Mouse (Mus musculus): ENCODE measurements around the gene Dcaf7. TPM values are rescaled to one million over a fixed set of nuclear protein-coding genes. Genes with fewer than 3 reads are reported as not detected.
"Not testable (repeated sequence)": the region's sequence is repeated elsewhere in the genome, so short reads cannot be mapped to it uniquely, and the experiment has no call there.

The Dcaf7 gene
- total RNA-seq (2021), result 10 to 100 TPM; 60.9 to 66.5 TPM

- DNase-seq, result peak; percentile 97
These were observed at the start of gene Dcaf7 for GRCm38 (mm10) chr11:106036548-106037417. Dcaf7 (plus strand) TSS chr11:106036872.

- peak; percentile 22 for DNase-seq
These were observed 49.2 kb upstream of the Dcaf7 start for GRCm38 (mm10) chr11:105987446-105987845.

DNA sequence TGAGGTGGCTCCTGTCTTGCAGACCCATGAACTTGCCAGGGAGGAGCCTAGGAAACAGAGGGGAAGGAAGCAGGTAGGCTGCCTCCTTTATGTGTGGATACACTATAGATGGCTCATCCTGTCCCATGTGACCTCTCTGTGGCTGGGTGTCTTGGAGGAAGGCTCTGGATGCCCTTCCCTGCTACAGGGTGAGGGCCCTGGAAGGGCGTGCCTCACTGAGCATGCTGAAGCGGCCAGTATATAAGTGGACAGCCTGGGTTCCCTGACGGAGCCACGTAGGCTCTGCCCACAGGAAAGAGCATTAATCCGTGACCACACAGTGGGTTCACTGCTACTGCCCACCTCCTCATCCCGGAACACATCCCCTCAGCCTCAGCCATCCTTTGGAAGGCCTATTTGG lies 47.2 kb upstream of the Dcaf7 start:
- no peak for DNase-seq

DNA sequence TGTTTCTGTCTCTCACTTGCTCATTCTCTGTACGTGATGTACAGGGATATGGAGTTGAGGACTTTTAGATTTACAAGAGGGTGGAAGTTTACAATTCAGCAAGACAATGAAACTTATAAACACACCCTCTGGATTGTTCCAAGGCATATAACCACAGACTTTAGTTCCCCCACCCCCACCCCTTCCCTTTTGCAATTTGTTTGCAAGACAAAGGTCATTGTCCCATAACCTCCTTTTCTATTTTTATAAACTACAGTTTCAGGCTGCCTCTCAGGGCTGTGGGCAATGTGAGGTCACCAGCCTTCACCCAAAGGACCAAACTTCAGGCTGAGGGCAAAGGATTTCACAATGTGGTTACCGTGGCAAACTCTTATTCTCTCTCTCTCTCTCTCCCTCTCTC lies 46.4 kb upstream of the Dcaf7 start:
- no peak for DNase-seq

DNA sequence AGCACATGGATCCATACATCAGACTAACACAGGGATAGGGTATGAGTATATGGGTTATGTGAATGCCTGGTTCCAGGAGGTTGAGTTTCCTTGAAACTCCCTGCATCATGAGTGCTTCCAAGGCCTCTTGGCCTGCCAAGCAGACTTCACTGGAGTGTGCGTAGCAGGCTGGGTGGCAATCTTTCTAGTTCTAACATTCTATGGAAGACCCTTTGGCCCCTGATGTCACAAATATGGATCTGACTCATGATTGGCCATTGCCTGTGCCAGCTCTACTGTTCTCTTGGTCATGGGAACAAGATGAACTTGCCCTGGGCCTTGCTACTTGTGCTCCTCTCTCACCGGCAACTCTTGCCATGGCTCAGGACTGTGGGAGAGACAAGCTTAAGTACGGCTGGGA lies 42.3 kb upstream of the Dcaf7 start, which contains the start of gene Ace3:
Ace3 (plus strand) TSS at position 301 of the 400 bp plus-strand sequence.
- no peak for DNase-seq

- DNase-seq, result no peak
These were observed 36.6 kb upstream of the Dcaf7 start for GRCm38 (mm10) chr11:106000062-106000461.

- DNase-seq, result peak; percentile 21
These were observed 35.0 kb upstream of the Dcaf7 start for GRCm38 (mm10) chr11:106001718-106002117.

- no peak for DNase-seq
These were observed 32.1 kb upstream of the Dcaf7 start for GRCm38 (mm10) chr11:106004576-106004975.

DNA sequence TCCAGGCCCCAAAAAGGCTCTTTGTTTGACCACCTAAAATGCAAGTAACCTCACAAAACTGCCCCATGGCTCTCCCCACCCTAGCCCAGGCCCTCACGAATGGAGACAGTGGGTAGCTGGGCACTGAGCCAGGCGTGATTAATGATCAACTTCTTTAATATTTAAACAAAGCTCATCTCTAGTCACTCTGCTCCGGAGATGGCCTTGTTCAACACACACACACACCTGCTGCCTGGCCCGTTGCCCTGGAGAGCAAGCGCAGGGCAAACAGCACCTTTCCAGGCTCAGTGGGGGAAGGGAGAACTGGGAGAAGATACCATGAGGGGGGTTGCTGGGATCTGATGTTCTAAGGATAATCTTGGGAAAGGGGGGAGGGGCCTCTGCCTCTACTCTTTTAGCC lies 30.7 kb upstream of the Dcaf7 start:
- DNase-seq, result no peak

DNA sequence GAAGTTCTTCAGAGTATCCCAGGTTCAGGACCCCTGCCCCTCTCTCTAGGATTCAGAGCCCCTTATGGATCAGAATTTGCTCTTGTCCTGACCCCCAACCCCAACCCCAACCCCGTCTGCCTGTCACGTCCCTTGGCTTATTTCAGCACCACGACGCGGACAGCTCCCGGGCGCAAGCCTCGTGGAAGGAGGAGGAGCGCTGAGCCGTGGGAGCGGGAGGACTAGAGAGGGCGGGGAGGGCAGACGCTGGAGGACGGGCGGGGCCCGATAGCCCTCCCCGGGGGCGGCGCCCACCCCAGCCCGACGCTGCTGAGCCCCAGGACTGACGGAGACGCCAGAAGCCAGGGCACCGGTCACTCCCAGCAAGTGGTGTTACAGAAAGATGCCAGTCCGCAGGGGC lies 28.9 kb upstream of the Dcaf7 start, which contains the start of gene Kcnh6:
Kcnh6 (plus strand) TSS at position 304 of the 400 bp plus-strand sequence.
- DNase-seq, result peak; percentile 89

DNA sequence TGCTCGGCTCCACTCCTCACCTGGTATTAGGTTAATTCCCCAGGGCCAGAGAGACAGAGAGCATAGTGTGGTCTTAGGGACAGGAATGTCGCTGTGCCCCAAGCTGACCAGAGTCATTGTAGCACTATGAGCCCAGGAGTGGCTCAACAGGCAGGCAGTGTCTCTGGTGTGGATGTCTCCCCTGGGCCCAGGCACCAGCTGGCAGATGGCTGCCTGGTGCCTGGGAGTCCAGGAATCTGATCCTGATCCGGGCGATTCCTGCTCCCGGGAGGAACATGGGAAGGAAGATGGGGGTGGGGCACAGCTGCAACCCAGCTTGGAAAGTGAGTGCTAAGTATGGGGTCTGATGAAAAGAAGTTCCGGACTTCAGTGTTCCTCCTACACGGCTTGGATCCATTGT lies 24.0 kb upstream of the Dcaf7 start:
- DNase-seq, result no peak

DNA sequence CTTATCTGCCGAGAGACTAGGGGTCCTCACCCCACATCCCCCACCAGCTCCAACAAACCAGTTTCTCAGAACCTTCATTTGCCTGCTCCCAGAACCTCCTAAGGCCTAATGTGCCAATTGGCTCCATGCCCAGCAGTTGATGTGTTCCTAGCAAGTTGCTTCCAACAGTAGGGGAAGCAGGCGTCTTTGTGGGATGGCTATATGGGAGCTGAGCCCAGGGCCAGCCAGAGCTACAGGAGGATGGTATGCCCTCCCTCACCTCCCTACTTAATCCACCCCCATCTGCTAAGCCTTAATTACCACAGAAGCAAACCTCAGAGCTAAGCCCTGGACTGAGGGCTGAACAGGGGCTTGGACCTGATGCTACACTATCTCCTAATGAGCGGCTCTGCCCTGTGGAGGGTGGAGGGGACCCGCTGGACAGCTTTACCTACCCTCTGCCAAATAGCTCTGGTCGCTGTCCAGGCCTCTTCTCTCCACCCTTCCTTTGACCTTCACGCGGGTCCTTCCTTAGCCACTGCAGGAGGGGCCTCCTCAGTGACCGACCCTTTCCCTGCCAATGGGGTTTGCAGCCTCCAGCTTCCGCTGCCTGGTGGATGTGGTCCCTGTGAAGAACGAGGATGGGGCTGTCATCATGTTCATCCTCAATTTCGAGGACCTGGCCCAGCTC lies 23.0 kb upstream of the Dcaf7 start:
- DNase-seq, result peak; percentile 67

- no peak for DNase-seq
These were observed 20.2 kb upstream of the Dcaf7 start for GRCm38 (mm10) chr11:106016440-106016839.

DNA sequence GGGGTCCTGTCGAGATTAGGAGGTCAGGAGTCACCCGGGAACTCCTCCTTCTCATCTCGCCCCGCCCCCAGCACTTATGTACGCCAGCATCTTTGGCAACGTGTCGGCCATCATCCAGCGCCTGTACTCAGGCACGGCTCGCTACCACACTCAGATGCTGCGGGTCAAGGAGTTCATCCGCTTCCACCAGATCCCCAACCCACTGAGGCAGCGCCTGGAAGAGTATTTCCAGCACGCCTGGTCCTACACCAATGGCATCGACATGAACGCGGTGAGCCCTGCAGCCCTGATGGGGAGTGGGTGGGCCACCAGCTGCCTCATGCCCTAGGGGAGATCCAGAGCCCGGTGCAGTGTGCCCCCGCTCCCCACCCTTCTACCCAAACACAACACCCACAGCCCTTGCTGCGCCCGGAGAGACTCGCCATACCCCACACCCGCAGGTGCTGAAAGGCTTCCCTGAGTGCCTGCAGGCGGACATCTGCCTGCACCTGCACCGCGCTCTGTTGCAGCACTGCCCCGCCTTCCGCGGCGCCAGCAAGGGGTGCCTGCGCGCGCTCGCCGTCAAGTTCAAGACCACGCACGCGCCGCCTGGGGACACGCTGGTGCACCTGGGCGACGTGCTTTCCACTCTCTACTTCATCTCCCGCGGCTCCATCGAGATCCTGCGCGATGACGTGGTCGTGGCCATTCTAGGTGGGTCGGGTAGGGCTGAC lies 16.5 kb upstream of the Dcaf7 start:
- DNase-seq, result no peak

GRCm38 (mm10) chr11:106025774-106026173 lies 10.9 kb upstream of the Dcaf7 start:
- DNase-seq, result no peak

DNA sequence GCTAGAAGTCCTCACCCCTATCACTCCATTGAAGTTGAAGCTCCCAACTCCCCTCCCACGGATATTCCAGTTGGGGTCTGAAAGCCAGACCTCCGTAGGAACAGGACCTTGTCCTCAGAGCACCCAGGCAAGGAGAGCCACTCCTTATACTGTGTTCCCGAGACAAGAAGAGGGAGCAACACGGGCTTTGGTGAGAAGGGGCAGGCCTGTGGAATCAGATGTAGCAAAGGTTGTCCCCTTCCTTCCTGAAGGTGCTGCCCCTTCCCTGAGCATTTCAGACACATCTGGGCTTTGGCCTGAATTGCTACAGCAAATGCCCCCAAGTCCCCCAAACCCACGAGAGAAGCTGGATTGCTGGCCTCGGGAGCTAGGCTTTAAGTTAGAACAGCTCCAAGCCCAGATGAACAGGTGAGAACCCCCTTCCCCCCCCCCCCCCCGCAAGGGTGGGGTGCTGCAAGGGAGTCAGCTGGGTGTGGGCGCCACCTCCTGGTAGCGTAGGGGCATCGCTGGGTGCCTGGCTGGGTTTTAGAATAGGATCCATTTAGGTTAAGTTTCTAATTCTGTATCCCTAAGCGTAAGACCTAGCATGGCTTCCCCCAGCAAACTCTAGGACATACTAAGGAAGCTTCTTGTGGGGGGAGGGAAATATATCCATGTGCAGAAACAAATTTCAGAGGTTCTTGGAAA lies 10.1 kb upstream of the Dcaf7 start:
- DNase-seq, result peak; percentile 77

GRCm38 (mm10) chr11:106027607-106028006 lies 9.1 kb upstream of the Dcaf7 start:
- no peak for DNase-seq

GRCm38 (mm10) chr11:106032074-106032473 lies 4.6 kb upstream of the Dcaf7 start:
- not testable (repeated sequence) for DNase-seq

DNA sequence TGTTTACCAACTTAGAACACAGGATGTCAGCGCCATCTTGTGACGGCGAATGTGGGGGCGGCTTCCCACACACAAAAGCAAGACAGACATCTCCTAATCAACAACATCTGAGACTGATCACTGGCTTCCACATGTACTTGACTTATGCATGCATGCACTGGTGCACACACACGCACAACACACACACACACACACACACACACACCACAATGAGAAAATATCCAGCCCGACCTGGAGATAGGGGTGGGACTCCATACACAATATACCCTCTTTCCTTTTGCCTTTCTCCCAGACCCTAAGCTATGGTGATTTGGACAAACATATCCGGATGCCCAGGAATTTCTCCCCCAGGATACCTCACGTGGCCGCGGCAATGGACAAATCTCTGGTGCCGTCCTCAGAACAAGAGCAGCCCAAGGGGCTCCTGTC lies 3.2 kb upstream of the Dcaf7 start:
- DNase-seq, result no peak

- DNase-seq, result no peak
These were observed 1.7 kb upstream of the Dcaf7 start for GRCm38 (mm10) chr11:106034986-106035385.

DNA sequence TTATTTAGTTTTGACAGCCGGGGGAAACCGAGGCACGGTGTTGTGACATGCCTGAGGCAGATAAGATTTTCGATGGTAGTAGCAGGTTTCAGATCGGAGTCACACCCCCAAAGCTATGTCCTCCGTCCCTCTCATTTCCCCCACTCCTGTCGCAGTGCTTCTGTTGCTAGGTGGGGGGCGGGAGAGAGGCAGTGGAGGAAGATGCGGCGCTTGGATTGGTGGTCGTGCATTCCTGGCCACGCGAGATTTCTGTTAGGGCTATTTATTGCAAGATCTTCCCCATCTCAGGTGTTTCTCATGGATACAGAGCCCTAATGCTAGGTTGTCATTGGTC lies 713 bp downstream of the Dcaf7 start:
- DNase-seq, result peak; percentile 47

GRCm38 (mm10) chr11:106044349-106044748 lies 7.7 kb downstream of the Dcaf7 start:
- DNase-seq, result no peak
